27 mouse cellular contexts compared by ENCODE assay signal in genomic region chr6:50391951-50392350, GRCm38 (mm10).
"Had no signal": no experiment of that assay in that cellular context is flagged by ENCODE, and none has a peak within 500 bp of the region (broad histone marks: within the 10 kb centered on the region; RNA-seq: fewer than 3 reads in every experiment).

No protein-coding gene starts in this region.

- H3K27me3 ChIP-seq: embryonic facial prominence, embryonic 12.5 days; embryonic facial prominence, embryonic 13.5 days; embryonic facial prominence, embryonic 15.5 days; forebrain, embryonic 12.5 days; forebrain, embryonic 13.5 days; forebrain, embryonic 15.5 days had no signal

- H3K4me3 ChIP-seq: embryonic facial prominence, embryonic 10.5 days; embryonic facial prominence, embryonic 12.5 days; embryonic facial prominence, embryonic 13.5 days; embryonic facial prominence, embryonic 15.5 days; erythroblast, embryonic 14.5 days; forebrain, embryonic 10.5 days; forebrain, embryonic 12.5 days; forebrain, embryonic 13.5 days; forebrain, embryonic 15.5 days; gastrocnemius, adult 2 months; heart, adult 2 months had no signal

- ATAC-seq: forebrain, embryonic 13.5 days; forebrain, embryonic 14.5 days; forebrain, embryonic 15.5 days; forebrain, embryonic 16.5 days; forebrain, postnatal 0 days had no signal

- H3K36me3 ChIP-seq: embryonic facial prominence, embryonic 10.5 days; embryonic facial prominence, embryonic 12.5 days; embryonic facial prominence, embryonic 13.5 days; embryonic facial prominence, embryonic 15.5 days; forebrain, embryonic 10.5 days; forebrain, embryonic 12.5 days; forebrain, embryonic 15.5 days had no signal

- H3K4me2 ChIP-seq: embryonic facial prominence, embryonic 12.5 days; embryonic facial prominence, embryonic 13.5 days; embryonic facial prominence, embryonic 15.5 days; forebrain, embryonic 12.5 days; forebrain, embryonic 13.5 days; forebrain, embryonic 15.5 days had no signal

- H3K9me3 ChIP-seq: embryonic facial prominence, embryonic 10.5 days; embryonic facial prominence, embryonic 12.5 days; embryonic facial prominence, embryonic 13.5 days; embryonic facial prominence, embryonic 15.5 days; forebrain, embryonic 10.5 days; forebrain, embryonic 12.5 days; forebrain, embryonic 13.5 days; forebrain, embryonic 15.5 days had no signal

- H3K4me1 ChIP-seq: embryonic facial prominence, embryonic 10.5 days; embryonic facial prominence, embryonic 12.5 days; embryonic facial prominence, embryonic 15.5 days; forebrain, embryonic 12.5 days; forebrain, embryonic 13.5 days; forebrain, embryonic 15.5 days had no signal

- H3K27ac ChIP-seq: embryonic facial prominence, embryonic 10.5 days; embryonic facial prominence, embryonic 12.5 days; embryonic facial prominence, embryonic 13.5 days; embryonic facial prominence, embryonic 15.5 days; forebrain, embryonic 10.5 days; forebrain, embryonic 12.5 days; forebrain, embryonic 13.5 days; forebrain, embryonic 15.5 days; gastrocnemius, adult 2 months; heart, adult 2 months had no signal

- H3K9ac ChIP-seq: embryonic facial prominence, embryonic 12.5 days; embryonic facial prominence, embryonic 13.5 days; embryonic facial prominence, embryonic 15.5 days; forebrain, embryonic 12.5 days; forebrain, embryonic 13.5 days; forebrain, embryonic 15.5 days; forebrain, postnatal 0 days had no signal

- DNase-seq: cerebellum, adult 9-10 months; cerebellum, adult 9-11 months; cerebellum, postnatal 10 days; cerebellum, postnatal 14 days; cerebellum, postnatal 25 days; cerebellum, postnatal 36 days; embryo, embryonic 11 days; forebrain, postnatal 0 days; gastrocnemius, adult 2 months; gastrocnemius, postnatal 10 days; gastrocnemius, postnatal 14 days; gastrocnemius, postnatal 25 days; gastrocnemius, postnatal 36 days; heart, adult 11 months; heart, adult 18-20 months; heart, adult 2 months had no signal
